Mouse (Mus musculus): ENCODE measurements at regions not wholly inside any gene's neighbourhood (a gene's known extent, or its start where the extent isn't known, plus 50 kb on each side); places are given as distances from the start of the nearest gene placed in this dataset.

DNA sequence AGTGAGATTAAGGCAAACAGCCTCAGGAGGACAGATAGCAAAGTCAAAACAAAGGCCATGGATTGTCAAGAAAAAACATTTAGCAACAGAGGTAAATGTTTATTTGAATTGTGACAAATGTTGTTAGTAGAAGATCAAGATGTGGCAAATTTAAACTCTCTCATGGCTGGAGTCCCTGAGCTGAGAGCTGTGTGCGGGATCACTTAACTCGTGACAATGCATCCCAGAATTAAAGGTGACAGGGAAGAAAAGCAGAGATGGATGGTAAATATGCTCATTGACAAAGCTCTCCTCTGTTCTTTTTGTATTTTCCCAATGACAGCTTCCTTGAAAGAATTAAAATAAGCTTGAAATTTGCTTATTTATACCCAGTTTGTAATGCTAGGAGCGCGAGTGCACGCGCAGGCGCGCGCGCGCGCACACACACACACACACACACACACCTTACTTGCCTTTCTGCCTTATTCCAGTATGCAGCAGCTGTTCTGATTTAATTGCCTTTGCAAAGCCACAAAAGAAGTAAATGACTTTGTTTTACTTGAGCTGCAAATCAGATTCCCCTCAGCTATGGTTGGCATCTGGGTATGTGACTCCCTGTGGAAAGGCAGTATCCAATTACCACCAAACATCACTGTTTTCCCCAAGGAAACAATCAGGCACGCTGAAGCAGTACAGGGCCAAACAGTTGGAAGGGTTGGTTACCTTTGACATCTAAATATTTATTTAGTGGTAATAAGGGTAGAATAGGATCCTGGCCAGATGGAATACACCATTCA is 509.5 kb upstream of the Cblb start:
- H3K9ac ChIP-seq (ENCODE audit: control insufficient read depth, low read depth, low read length, poor library complexity, severe bottlenecking), result no peak overlapping the region
- no peak for DNase-seq (ENCODE audit: low read depth, low spot score)
- no peaks in the 10 kb centered on the region for H3K4me1 ChIP-seq (ENCODE audit: control insufficient read depth in 1 of 2, insufficient read depth in 2 of 2, low read length in 2 of 2)
- no peaks in the 10 kb centered on the region for H3K79me2 ChIP-seq (ENCODE audit: control insufficient read depth, insufficient read depth, low read length, poor library complexity)
- H3K27ac ChIP-seq (ENCODE audit: control insufficient read depth, low read depth, low read length), result no peak overlapping the region
- no peaks in the 10 kb centered on the region for H3K36me3 ChIP-seq (ENCODE audit: control insufficient read depth in 1 of 2, insufficient read depth in 2 of 2, low read length in 2 of 2)
- no peaks in the 10 kb centered on the region for H3K9me3 ChIP-seq (replicated peaks; ENCODE audit: insufficient read depth, low read length)
- no peak overlapping the region for H3K4me3 ChIP-seq (ENCODE audit: control insufficient read depth in 1 of 2, insufficient read depth in 1 of 2, low read depth in 2 of 2, low read length in 2 of 2)
- no peaks in the 10 kb centered on the region for H3K27me3 ChIP-seq (ENCODE audit: control insufficient read depth in 1 of 2, insufficient read depth in 2 of 2, low read length in 2 of 2)
- no peak for TF ChIP-seq BHLHE40 (IDR thresholded peaks at IDR 0.05; ENCODE audit: borderline replicate concordance, low read depth, low read length)
- no peak for TF ChIP-seq ZMIZ1 (IDR thresholded peaks at IDR 0.05; ENCODE audit: low read depth, low read length)
- no peak for TF ChIP-seq CHD2 (IDR thresholded peaks at IDR 0.05; ENCODE audit: low read length)
- TF ChIP-seq GABPA (IDR thresholded peaks at IDR 0.05; ENCODE audit: low read depth, low read length), result no peak
- TF ChIP-seq MAX (IDR thresholded peaks at IDR 0.05; ENCODE audit: low read length), result no peak
- TF ChIP-seq RCOR1 (IDR thresholded peaks at IDR 0.05; ENCODE audit: low read depth, low read length), result no peak
- no peak for TF ChIP-seq ETS1 (IDR thresholded peaks at IDR 0.05; ENCODE audit: low read depth, low read length)

- no peak overlapping the region for H3K27ac ChIP-seq (ENCODE audit: control insufficient read depth, low read depth, low read length)
- no peak for DNase-seq (ENCODE audit: low read depth, low spot score)
Measured at GRCm38 (mm10) chr16:51524023-51524422, 507.0 kb upstream of the Cblb start.

GRCm38 (mm10) chr16:51532496-51532895 is 498.5 kb upstream of the Cblb start:
- H3K9ac ChIP-seq (ENCODE audit: control insufficient read depth, low read depth, low read length, poor library complexity, severe bottlenecking), result no peak overlapping the region
- no peaks in the 10 kb centered on the region for H3K9me3 ChIP-seq (replicated peaks; ENCODE audit: insufficient read depth, low read length)
- no peaks in the 10 kb centered on the region for H3K4me1 ChIP-seq (ENCODE audit: control insufficient read depth in 1 of 2, insufficient read depth in 2 of 2, low read length in 2 of 2)
- no peak for DNase-seq (ENCODE audit: low read depth, low spot score)
- TF ChIP-seq HCFC1 (IDR thresholded peaks at IDR 0.05; ENCODE audit: low read depth, low read length) (no peak), MYC (IDR thresholded peaks at IDR 0.05; ENCODE audit: low read depth, low read length) (no peak), UBTF (IDR thresholded peaks at IDR 0.05; ENCODE audit: borderline replicate concordance, insufficient read depth, low read depth, low read length) (no peak), ZNF384 (IDR thresholded peaks at IDR 0.05; ENCODE audit: low read depth, low read length) (no peak), TAL1 (IDR thresholded peaks at IDR 0.05; ENCODE audit: low read length) (no peak), MAZ (IDR thresholded peaks at IDR 0.05; ENCODE audit: low read depth, low read length) (no peak), CHD1 (IDR thresholded peaks at IDR 0.05; ENCODE audit: low read depth, low read length) (no peak)
- no peak overlapping the region for H3K27ac ChIP-seq (ENCODE audit: control insufficient read depth, low read depth, low read length)
- H3K79me2 ChIP-seq (ENCODE audit: control insufficient read depth, insufficient read depth, low read length, poor library complexity), result no peaks in the 10 kb centered on the region
- no peaks in the 10 kb centered on the region for H3K27me3 ChIP-seq (ENCODE audit: control insufficient read depth in 1 of 2, insufficient read depth in 2 of 2, low read length in 2 of 2)
- no peaks in the 10 kb centered on the region for H3K36me3 ChIP-seq (ENCODE audit: control insufficient read depth in 1 of 2, insufficient read depth in 2 of 2, low read length in 2 of 2)
- no peak overlapping the region for H3K4me3 ChIP-seq (ENCODE audit: control insufficient read depth in 1 of 2, insufficient read depth in 1 of 2, low read depth in 2 of 2, low read length in 2 of 2)

More at GRCm38 (mm10) chr16:51524023-51524422, 507.0 kb upstream of the Cblb start:
- H3K27me3 ChIP-seq (ENCODE audit: control insufficient read depth in 1 of 2, insufficient read depth in 2 of 2, low read length in 2 of 2), result no peaks in the 10 kb centered on the region
- no peak overlapping the region for H3K9ac ChIP-seq (ENCODE audit: control insufficient read depth, low read depth, low read length, poor library complexity, severe bottlenecking)
- H3K9me3 ChIP-seq (replicated peaks; ENCODE audit: insufficient read depth, low read length), result no peaks in the 10 kb centered on the region
- TF ChIP-seq POLR2AphosphoS2 (IDR thresholded peaks at IDR 0.05; ENCODE audit: low read length), result no peak
- no peak for TF ChIP-seq MYB (IDR thresholded peaks at IDR 0.05; ENCODE audit: low read depth, low read length)
- no peak for TF ChIP-seq USF2 (IDR thresholded peaks at IDR 0.05; ENCODE audit: borderline replicate concordance in 1 of 2, insufficient read depth in 1 of 2, low read depth in 1 of 2, low read length in 2 of 2)
- no peak for TF ChIP-seq MXI1 (IDR thresholded peaks at IDR 0.05; ENCODE audit: low read depth, low read length)
- TF ChIP-seq NRF1 (IDR thresholded peaks at IDR 0.05; ENCODE audit: insufficient read depth, low read depth, low read length, poor library complexity, severe bottlenecking), result no peak
- no peak for TF ChIP-seq USF1 (IDR thresholded peaks at IDR 0.05; ENCODE audit: low read depth, low read length)
- no peak for TF ChIP-seq POLR2A (IDR thresholded peaks at IDR 0.05; ENCODE audit: control insufficient read depth in 1 of 2, insufficient read depth in 1 of 2, low read depth in 1 of 2, low read length in 2 of 2, poor library complexity in 1 of 2)
- no peak for TF ChIP-seq ZMIZ1 (IDR thresholded peaks at IDR 0.05; ENCODE audit: low read depth, low read length)
- no peaks in the 10 kb centered on the region for H3K79me2 ChIP-seq (ENCODE audit: control insufficient read depth, insufficient read depth, low read length, poor library complexity)
- H3K36me3 ChIP-seq (ENCODE audit: control insufficient read depth in 1 of 2, insufficient read depth in 2 of 2, low read length in 2 of 2), result no peaks in the 10 kb centered on the region
- H3K4me3 ChIP-seq (ENCODE audit: control insufficient read depth in 1 of 2, insufficient read depth in 1 of 2, low read depth in 2 of 2, low read length in 2 of 2), result no peak overlapping the region
- H3K4me1 ChIP-seq (ENCODE audit: control insufficient read depth in 1 of 2, insufficient read depth in 2 of 2, low read length in 2 of 2), result no peaks in the 10 kb centered on the region
